Mouse (Mus musculus) hindbrain, embryonic 10.5 days (tissue): ENCODE measurements around the gene Trim39. TPM values are rescaled to one million over a fixed set of nuclear protein-coding genes. Genes with fewer than 3 reads are reported as not detected.
"Not testable (repeated sequence)": the region's sequence is repeated elsewhere in the genome, so short reads cannot be mapped to it uniquely, and the experiment has no call there.

ENCODE experiments used
- DNase-seq: peaks from one replicate; pipeline ENCODE4 v3.0.0-alpha.2; 2017; ENCODE audit warnings: low spot score
- H3K27ac ChIP-seq: fragments of 300-500 bp; sonication (generic); 2 replicates; pipeline ENCODE4 v1.5.1; 2016; ENCODE audit warnings: mild to moderate bottlenecking, moderate library complexity
- H3K27me3 ChIP-seq: fragments of 300-500 bp; sonication (generic); 2 replicates; pipeline ENCODE4 v1.6.1; 2016; ENCODE audit warnings: mild to moderate bottlenecking; ENCODE audit not compliant: poor library complexity, insufficient read depth, severe bottlenecking
- H3K36me3 ChIP-seq: fragments of 300-500 bp; sonication (generic); 2 replicates; pipeline ENCODE4 v1.6.1; 2016; ENCODE audit warnings: mild to moderate bottlenecking, moderate library complexity
- H3K4me1 ChIP-seq: fragments of 300-500 bp; sonication (generic); replicated peaks from 2 replicates; pipeline ENCODE4 v1.6.1; 2016; ENCODE audit warnings: mild to moderate bottlenecking
- H3K4me3 ChIP-seq: fragments of 300-500 bp; sonication (generic); 2 replicates; pipeline ENCODE4 v1.5.1; 2016; ENCODE audit warnings: mild to moderate bottlenecking, moderate library complexity
- H3K9me3 ChIP-seq: fragments of 300-500 bp; sonication (generic); 2 replicates; pipeline ENCODE4 v1.6.1; 2016; ENCODE audit warnings: mild to moderate bottlenecking, moderate library complexity
- WGBS: fragments of 180-500 bp; shearing (Covaris S2); methylation state at CpG from one replicate; pipeline ENCODE4 v1.1.7; 2016; 5-methylcytosine and 5-hydroxymethylcytosine counted together
- polyA plus RNA-seq: library from polyadenylated mRNA; unstranded; fragments of >200 nt; fragmentation: Nextera tagmentation; extraction: Ambion mirVana; gene quantifications from 2 replicates; pipeline ENCODE4 v1.2.1, GENCODE M21; 2016

The Trim39 gene
- polyA plus RNA-seq, 1 experiment from 2014 or later: 23.8 TPM

- H3K36me3 ChIP-seq, H3K4me1 ChIP-seq, H3K9me3 ChIP-seq, DNase-seq, H3K27ac ChIP-seq, H3K4me3 ChIP-seq: not testable (repeated sequence)
- 38% methylated on average over 9 of the region's 9 CpGs for WGBS
- peaks cover 35% of the 10 kb centered on the region for H3K27me3 ChIP-seq
These were observed 36.7 kb downstream of the Trim39 start for GRCm38 (mm10) chr17:36235300-36235699.

GRCm38 (mm10) chr17:36233572-36233971, 38.5 kb downstream of the Trim39 start:
- Histone ChIP-seq H3K4me3 (no peak overlapping the region), H3K36me3 (no peaks in the 10 kb centered on the region), H3K27ac (no peak overlapping the region), H3K4me1 (peaks cover 7% of the 10 kb centered on the region), H3K9me3 (no peaks in the 10 kb centered on the region), H3K27me3 (peaks cover 28% of the 10 kb centered on the region)
- no peak for DNase-seq
- 84% methylated on average over 5 of the region's 5 CpGs for WGBS

DNA sequence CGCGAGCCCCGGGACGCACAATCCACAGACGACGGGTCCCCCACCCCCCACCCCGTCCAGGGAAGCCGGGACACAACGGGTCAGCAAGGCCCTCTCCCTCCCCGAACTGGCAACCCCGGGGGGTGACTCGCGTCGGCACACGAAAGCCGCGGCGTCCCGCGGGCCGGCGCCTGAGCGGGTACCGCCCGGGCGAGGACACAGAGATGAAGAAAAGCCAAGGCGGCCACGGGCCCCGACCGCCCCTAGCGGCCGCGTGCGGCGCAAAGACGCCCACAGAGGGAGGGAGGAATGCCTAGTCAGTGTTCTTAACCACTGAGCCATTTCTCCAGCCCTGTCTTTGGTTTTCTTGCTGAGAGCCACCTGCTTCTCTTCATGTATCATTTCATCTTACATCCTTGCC, 40.7 kb downstream of the Trim39 start:
- peak; percentile 99 for DNase-seq
- H3K9me3 ChIP-seq: no peaks in the 10 kb centered on the region
- H3K4me1 ChIP-seq: no peaks in the 10 kb centered on the region
- H3K4me3 ChIP-seq: no peak overlapping the region
- H3K27ac ChIP-seq: no peak overlapping the region
- H3K36me3 ChIP-seq: no peaks in the 10 kb centered on the region
- 8% methylated on average over 36 of the region's 36 CpGs for WGBS
- H3K27me3 ChIP-seq: peaks cover 5% of the 10 kb centered on the region

DNA sequence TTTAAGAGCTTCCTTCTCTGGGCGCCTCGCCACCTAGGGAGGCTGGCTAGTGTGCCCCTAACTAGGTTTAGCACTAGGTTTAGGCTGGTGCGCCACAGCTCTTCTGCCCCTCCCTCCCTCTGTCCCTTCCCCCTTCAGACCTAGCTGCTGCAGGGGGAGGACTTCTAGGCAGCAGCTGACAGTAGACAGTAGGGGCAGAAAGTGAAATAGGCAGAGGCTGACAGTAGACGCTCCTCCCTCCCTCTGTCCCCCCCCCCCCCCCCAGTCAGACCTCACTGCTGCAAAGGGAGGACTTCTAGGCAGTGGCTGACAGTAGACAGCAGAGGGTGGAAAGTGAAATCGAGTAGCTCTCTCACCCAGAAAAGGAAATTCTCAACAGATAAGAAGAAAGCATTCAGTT, 43.0 kb downstream of the Trim39 start:
- no peak for DNase-seq
- 14% methylated on average over 5 of the region's 5 CpGs for WGBS
- Histone ChIP-seq H3K9me3 (no peaks in the 10 kb centered on the region), H3K4me1 (peaks cover 6% of the 10 kb centered on the region; the same call in 1 of the 2 replicates), H3K4me3 (no peak overlapping the region), H3K27me3 (peaks cover 20% of the 10 kb centered on the region), H3K36me3 (no peaks in the 10 kb centered on the region), H3K27ac (no peak overlapping the region)

- peaks cover 6% of the 10 kb centered on the region; the same call in 1 of the 2 replicates for H3K4me1 ChIP-seq
- DNase-seq: no peak
- H3K4me3 ChIP-seq: no peak overlapping the region
- H3K36me3 ChIP-seq: no peaks in the 10 kb centered on the region
- no peaks in the 10 kb centered on the region for H3K9me3 ChIP-seq
- peaks cover 30% of the 10 kb centered on the region for H3K27me3 ChIP-seq
- WGBS: 20% methylated on average over 8 of the region's 8 CpGs
- no peak overlapping the region for H3K27ac ChIP-seq
These were observed 45.1 kb downstream of the Trim39 start for GRCm38 (mm10) chr17:36226921-36227320.

DNA sequence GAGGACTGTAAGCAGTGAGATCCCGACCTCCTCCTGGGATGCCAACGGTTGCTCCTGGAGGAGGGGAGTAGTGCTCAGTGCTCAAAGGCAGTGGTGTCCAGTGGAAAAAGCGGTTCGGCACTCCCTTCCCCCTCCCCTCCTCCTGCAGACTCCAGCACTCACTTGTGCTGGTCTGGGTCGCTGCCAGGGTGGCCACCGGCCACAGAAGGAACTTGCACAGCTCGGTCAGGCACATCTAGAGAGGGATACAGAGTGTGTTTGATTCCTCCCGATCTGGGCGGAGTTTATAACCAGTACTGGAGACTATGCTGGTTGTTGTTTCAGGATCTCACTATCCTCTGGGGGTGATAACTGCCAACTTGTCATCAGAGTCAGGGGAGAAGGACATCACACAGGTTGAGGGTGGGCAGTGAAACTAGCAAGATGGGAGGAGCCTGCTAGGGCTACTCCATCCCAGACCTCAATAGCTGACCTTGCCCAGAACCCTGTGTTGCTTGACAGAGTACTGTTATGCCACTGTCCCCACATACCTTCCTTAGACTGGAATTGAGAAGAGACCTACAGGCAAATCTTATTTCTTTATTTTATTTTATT, 46.7 kb downstream of the Trim39 start:
- H3K4me3 ChIP-seq: peak overlapping the region; percentile 26; the same call in 1 of the 2 replicates
- 8% methylated on average over 9 of the region's 9 CpGs for WGBS

GRCm38 (mm10) chr17:36224451-36224850, 47.6 kb downstream of the Trim39 start:
- WGBS: 49% methylated on average over 3 of the region's 3 CpGs
- peaks cover 52% of the 10 kb centered on the region for H3K27me3 ChIP-seq
- peaks cover 6% of the 10 kb centered on the region; the same call in 1 of the 2 replicates for H3K4me1 ChIP-seq
- no peaks in the 10 kb centered on the region for H3K36me3 ChIP-seq
- DNase-seq: no peak
- H3K27ac ChIP-seq: no peak overlapping the region
- H3K4me3 ChIP-seq: no peak overlapping the region
- H3K9me3 ChIP-seq: no peaks in the 10 kb centered on the region

More for the DNA sequence above, 46.7 kb downstream of the Trim39 start:
- Histone ChIP-seq H3K9me3 (no peaks in the 10 kb centered on the region), H3K36me3 (no peaks in the 10 kb centered on the region), H3K4me1 (peaks cover 6% of the 10 kb centered on the region; the same call in 1 of the 2 replicates), H3K27ac (no peak overlapping the region), H3K27me3 (peaks cover 45% of the 10 kb centered on the region)
- no peak for DNase-seq

DNA sequence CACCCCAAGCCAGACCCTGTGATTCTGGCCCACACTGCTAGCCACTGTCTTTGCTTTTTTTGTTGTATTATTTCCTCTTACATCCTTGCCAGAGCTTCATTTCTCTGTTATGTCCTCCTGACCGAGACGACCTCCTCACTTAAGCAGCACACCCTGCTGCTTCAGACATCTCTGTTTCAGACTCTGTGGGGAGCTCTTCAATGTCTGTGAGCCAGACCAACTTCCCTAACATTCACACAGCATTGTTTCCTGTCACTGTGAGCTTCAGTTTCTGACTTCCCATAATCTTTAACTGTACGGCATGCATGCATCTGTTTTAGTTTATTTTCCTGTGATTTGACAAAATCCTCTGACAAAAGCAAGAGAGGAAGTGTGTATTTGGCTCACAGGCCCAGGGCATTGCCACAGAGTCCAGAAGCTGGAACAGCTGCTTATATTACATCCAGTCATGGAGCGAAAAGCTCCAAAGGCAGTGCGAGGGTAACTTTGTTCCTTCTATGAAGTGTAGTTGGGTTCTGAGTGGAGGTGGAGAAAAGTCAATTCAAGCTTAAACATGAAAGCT, 53.4 kb downstream of the Trim39 start:
- WGBS: 51% methylated on average over 5 of the region's 5 CpGs
- Histone ChIP-seq H3K4me1 (peaks cover 9% of the 10 kb centered on the region), H3K9me3 (no peaks in the 10 kb centered on the region), H3K27me3 (peaks cover 85% of the 10 kb centered on the region), H3K36me3 (no peaks in the 10 kb centered on the region), H3K4me3 (no peak overlapping the region), H3K27ac (no peak overlapping the region)
- no peak for DNase-seq

DNA sequence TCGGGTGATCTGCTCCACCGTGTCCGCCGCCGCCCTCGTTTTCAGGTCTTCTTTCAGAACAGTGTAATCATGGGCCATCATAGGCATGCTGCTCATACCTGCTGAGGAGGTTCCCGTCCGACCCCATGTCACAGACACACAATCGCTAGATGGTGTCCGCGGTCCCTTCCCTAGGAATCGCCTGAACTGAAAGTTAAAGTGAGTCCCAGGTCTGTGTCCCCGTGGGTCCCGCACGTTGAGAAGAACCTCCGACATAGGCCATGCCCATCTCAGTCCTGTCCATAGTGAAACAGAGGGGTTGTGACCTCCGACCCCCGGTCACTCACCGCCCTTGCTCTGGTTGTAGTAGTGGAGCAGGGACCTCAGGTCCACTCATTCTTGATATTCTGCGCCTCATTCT, 56.5 kb downstream of the Trim39 start:
- Histone ChIP-seq H3K4me1 (peaks cover 9% of the 10 kb centered on the region), H3K27me3 (peaks cover 96% of the 10 kb centered on the region), H3K36me3 (no peaks in the 10 kb centered on the region), H3K4me3 (peak overlapping the region; percentile 29), H3K9me3 (no peaks in the 10 kb centered on the region), H3K27ac (no peak overlapping the region)
- 2% methylated on average over 20 of the region's 20 CpGs for WGBS
- DNase-seq: no peak

Other genes with a start within 250 kb of the Trim39 start
- 4.0 and 4.2 TPM in 2 replicates for gene H2-T23, start 239.4 kb downstream of the Trim39 start, polyA plus RNA-seq
- gene H2-T22, start 229.5 kb downstream of the Trim39 start, polyA plus RNA-seq: 7.4 and 8.9 TPM in 2 replicates
- not detected in 2 replicates for gene Gm6034, start 229.3 kb downstream of the Trim39 start, polyA plus RNA-seq
- gene Gm11127, start 213.9 kb downstream of the Trim39 start, polyA plus RNA-seq: not detected in 2 replicates
- not detected in 2 replicates for gene Gm19684, start 150.6 kb downstream of the Trim39 start, polyA plus RNA-seq
- gene Gm7030, start 142.8 kb downstream of the Trim39 start, polyA plus RNA-seq: not detected in 2 replicates
- gene Gm8909, start 103.7 kb downstream of the Trim39 start, polyA plus RNA-seq: 0.22 TPM in 1 of 2 replicates, not detected in the other
- gene H2-T3, start 82.0 kb downstream of the Trim39 start, polyA plus RNA-seq: not detected in 2 replicates
- gene Rpp21, start 14.2 kb downstream of the Trim39 start, polyA plus RNA-seq: 98.6 and 110 TPM in 2 replicates
- gene H2-M10.2, start 14.2 kb upstream of the Trim39 start, polyA plus RNA-seq: 0.20 and 0.22 TPM in 2 replicates
- gene H2-M10.1, start 53.9 kb upstream of the Trim39 start, polyA plus RNA-seq: not detected in 2 replicates
- gene H2-M10.3, start 96.2 kb upstream of the Trim39 start, polyA plus RNA-seq: not detected in 2 replicates
- gene H2-M10.4, start 190.1 kb upstream of the Trim39 start, polyA plus RNA-seq: not detected in 2 replicates